Mouse (Mus musculus): ENCODE results near the gene Tdp2. TPM values are rescaled to one million over a fixed set of nuclear protein-coding genes. Genes with fewer than 3 reads are reported as not detected.

Tdp2 gene
- total and polyA plus RNA-seq, 3 experiments: 33.1 to 45.3 TPM; not detected in 1

DNA sequence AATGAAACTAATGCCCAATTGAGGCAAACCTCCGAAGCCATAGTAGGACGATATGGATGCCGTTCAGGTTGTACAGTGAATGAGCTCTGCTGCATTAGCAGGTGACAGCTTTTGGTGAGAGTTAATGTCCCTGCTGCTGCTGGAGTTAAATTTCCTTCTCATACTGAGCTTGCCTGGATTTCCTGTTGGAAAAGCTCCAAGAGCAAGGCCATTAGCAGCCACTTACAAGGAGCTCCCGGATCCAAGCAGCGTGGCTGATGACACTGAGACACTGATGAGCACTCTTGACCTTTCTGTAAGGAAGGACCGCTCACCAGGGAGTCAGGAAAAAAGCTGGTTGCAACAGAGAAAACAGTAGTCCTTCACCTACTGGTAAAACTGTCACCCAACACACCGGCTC is 30.5 kb downstream of the Tdp2 start:
- Histone ChIP-seq H3K4me3 (ENCODE audit: control insufficient read depth in 1 of 2, insufficient read depth in 1 of 2, low read depth in 2 of 2, low read length in 2 of 2) (no peak overlapping the region), H3K79me2 (ENCODE audit: control insufficient read depth, insufficient read depth, low read length, poor library complexity) (no peaks in the 10 kb centered on the region), H3K4me1 (ENCODE audit: control insufficient read depth in 1 of 2, insufficient read depth in 2 of 2, low read length in 2 of 2) (peaks cover 0 to 3% of the 10 kb centered on the region in 2 experiments; a peak in 1 of 4 replicates), H3K9ac (ENCODE audit: control insufficient read depth, low read depth, low read length, poor library complexity, severe bottlenecking) (no peak overlapping the region), H3K27me3 (ENCODE audit: control insufficient read depth in 1 of 2, insufficient read depth in 2 of 2, low read length in 2 of 2) (no peaks in the 10 kb centered on the region; a peak in 1 of 4 replicates), H3K9me3 (replicated peaks; ENCODE audit: insufficient read depth, low read length) (no peaks in the 10 kb centered on the region), H3K27ac (ENCODE audit: control insufficient read depth, low read depth, low read length) (no peak overlapping the region), H3K36me3 (ENCODE audit: control insufficient read depth in 1 of 2, insufficient read depth in 2 of 2, low read length in 2 of 2) (no peaks in the 10 kb centered on the region)
- TF ChIP-seq MYC (IDR thresholded peaks at IDR 0.05; ENCODE audit: low read depth, low read length): no peak
- TF ChIP-seq CHD2 (IDR thresholded peaks at IDR 0.05; ENCODE audit: low read length): no peak
- TF ChIP-seq CTCF (IDR thresholded peaks at IDR 0.05 in 2 of 3, conservative IDR thresholded peaks at IDR 0.05 in 1 of 3; ENCODE audit: control insufficient read depth in 1 of 3, insufficient read depth in 1 of 3, low read depth in 2 of 3, low read length in 3 of 3, poor library complexity in 1 of 3, severe bottlenecking in 1 of 3): no peak
- no peak for TF ChIP-seq HCFC1 (IDR thresholded peaks at IDR 0.05; ENCODE audit: low read depth, low read length)
- no peak for TF ChIP-seq UBTF (IDR thresholded peaks at IDR 0.05; ENCODE audit: borderline replicate concordance, insufficient read depth, low read depth, low read length)
- no peak for TF ChIP-seq MEF2A (IDR thresholded peaks at IDR 0.05; ENCODE audit: extremely low read depth, insufficient replicate concordance, low read depth, low read length, poor library complexity, severe bottlenecking)
- no peak for DNase-seq (ENCODE audit: low read depth, low spot score)

DNA sequence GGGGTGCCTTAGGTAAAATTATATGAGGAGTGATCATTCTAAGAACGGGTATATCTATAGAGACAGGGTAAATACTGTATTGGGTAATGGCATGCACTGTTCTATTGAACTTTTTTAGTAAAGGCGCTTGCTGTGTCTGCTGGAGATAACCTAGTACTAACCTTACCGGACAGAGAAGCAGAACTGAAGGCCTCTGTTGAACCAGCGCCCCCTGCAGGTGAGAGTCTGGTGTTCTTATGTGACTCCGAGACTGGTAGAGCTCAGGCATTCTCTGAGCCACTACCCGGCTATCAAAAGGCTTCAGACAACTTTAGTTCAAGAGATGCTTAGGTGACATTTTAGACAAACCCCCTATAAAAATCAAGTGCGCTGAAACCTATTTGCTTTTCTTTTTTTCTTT is 31.0 kb downstream of the Tdp2 start:
- H3K9me3 ChIP-seq (replicated peaks; ENCODE audit: insufficient read depth, low read length): no peaks in the 10 kb centered on the region
- no peaks in the 10 kb centered on the region for H3K36me3 ChIP-seq (ENCODE audit: control insufficient read depth in 1 of 2, insufficient read depth in 2 of 2, low read length in 2 of 2)
- peaks cover 0 to 3% of the 10 kb centered on the region in 2 experiments; a peak in 1 of 4 replicates for H3K4me1 ChIP-seq (ENCODE audit: control insufficient read depth in 1 of 2, insufficient read depth in 2 of 2, low read length in 2 of 2)
- peak; percentile 70 for DNase-seq (ENCODE audit: low read depth, low spot score)
- no peaks in the 10 kb centered on the region; a peak in 1 of 4 replicates for H3K27me3 ChIP-seq (ENCODE audit: control insufficient read depth in 1 of 2, insufficient read depth in 2 of 2, low read length in 2 of 2)
- H3K79me2 ChIP-seq (ENCODE audit: control insufficient read depth, insufficient read depth, low read length, poor library complexity): no peaks in the 10 kb centered on the region
- no peak overlapping the region for H3K27ac ChIP-seq (ENCODE audit: control insufficient read depth, low read depth, low read length)
- H3K9ac ChIP-seq (ENCODE audit: control insufficient read depth, low read depth, low read length, poor library complexity, severe bottlenecking): no peak overlapping the region
- TF ChIP-seq RAD21 (IDR thresholded peaks at IDR 0.05; ENCODE audit: low read depth, low read length) (peak; percentile 43), CHD1 (IDR thresholded peaks at IDR 0.05; ENCODE audit: low read depth, low read length) (no peak), SMC3 (IDR thresholded peaks at IDR 0.05; ENCODE audit: low read depth, low read length) (peak; percentile 55), JUND (IDR thresholded peaks at IDR 0.05; ENCODE audit: low read depth, low read length) (no peak), CTCF (IDR thresholded peaks at IDR 0.05 in 2 of 3, conservative IDR thresholded peaks at IDR 0.05 in 1 of 3; ENCODE audit: control insufficient read depth in 1 of 3, insufficient read depth in 1 of 3, low read depth in 2 of 3, low read length in 3 of 3, poor library complexity in 1 of 3, severe bottlenecking in 1 of 3) (peak; percentile 67 to 72 (median 68)), POLR2A (IDR thresholded peaks at IDR 0.05; ENCODE audit: control insufficient read depth in 1 of 2, insufficient read depth in 1 of 2, low read depth in 1 of 2, low read length in 2 of 2, poor library complexity in 1 of 2) (no peak), ZKSCAN1 (IDR thresholded peaks at IDR 0.05; ENCODE audit: low read depth, low read length) (no peak)
- no peak overlapping the region for H3K4me3 ChIP-seq (ENCODE audit: control insufficient read depth in 1 of 2, insufficient read depth in 1 of 2, low read depth in 2 of 2, low read length in 2 of 2)
